Mouse (Mus musculus): ENCODE results near the gene Vamp9. TPM values are rescaled to one million over a fixed set of nuclear protein-coding genes. Genes with fewer than 3 reads are reported as not detected.

The Vamp9 gene
- polyA plus RNA-seq, 1 experiment from 2014 or later = 0.93 TPM

GRCm38 (mm10) chr5:99994680-99995079, 88.6 kb downstream of the Vamp9 start:
- no peak overlapping the region for H3K9ac ChIP-seq
- H3K4me2 ChIP-seq = no peak overlapping the region
- no peak overlapping the region for H3K27ac ChIP-seq
- no peaks in the 10 kb centered on the region for H3K27me3 ChIP-seq
- no peaks in the 10 kb centered on the region; the same call in 1 of the 2 replicates for H3K9me3 ChIP-seq
- WGBS = 90% methylated on average over 3 of the region's 3 CpGs
- H3K36me3 ChIP-seq = no peaks in the 10 kb centered on the region
- no peaks in the 10 kb centered on the region for H3K4me1 ChIP-seq (replicated peaks)
- ATAC-seq (ENCODE audit: low FRiP score) = no peak
- H3K4me3 ChIP-seq = no peak overlapping the region

- no peaks in the 10 kb centered on the region for H3K4me1 ChIP-seq (replicated peaks)
- 78% methylated on average over 7 of the region's 7 CpGs for WGBS
These were observed 94.0 kb downstream of the Vamp9 start for GRCm38 (mm10) chr5:100000048-100000447.

DNA sequence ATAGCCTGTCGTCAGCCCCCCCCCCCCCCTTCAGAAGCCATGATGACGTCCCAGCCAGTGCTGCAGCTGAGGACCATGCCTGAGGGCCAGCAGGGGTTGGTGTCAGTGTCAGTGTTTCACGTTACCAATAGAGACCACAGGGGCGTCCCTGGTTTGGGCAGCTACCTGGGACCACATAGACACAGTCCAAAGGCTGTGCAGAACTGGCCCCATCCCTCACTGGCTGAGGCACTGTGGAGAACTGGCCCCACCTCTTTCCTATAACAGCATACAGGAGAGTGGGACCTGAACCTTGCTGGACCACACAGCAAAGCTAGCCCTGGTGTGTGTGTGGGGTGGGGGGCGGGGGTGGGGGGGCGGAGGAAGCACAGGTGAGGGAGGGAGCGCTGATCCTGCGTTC, 94.4 kb downstream of the Vamp9 start:
- Histone ChIP-seq H3K27ac (no peak overlapping the region), H3K9ac (no peak overlapping the region), H3K36me3 (no peaks in the 10 kb centered on the region), H3K27me3 (no peaks in the 10 kb centered on the region), H3K4me3 (no peak overlapping the region), H3K4me2 (no peak overlapping the region), H3K9me3 (no peaks in the 10 kb centered on the region), H3K4me1 (replicated peaks) (no peaks in the 10 kb centered on the region)
- ATAC-seq (ENCODE audit: low FRiP score) = no peak
- 50% methylated on average over 7 of the region's 8 CpGs for WGBS

More at GRCm38 (mm10) chr5:100000048-100000447, 94.0 kb downstream of the Vamp9 start:
- Histone ChIP-seq H3K9ac (no peak overlapping the region), H3K36me3 (no peaks in the 10 kb centered on the region), H3K4me2 (no peak overlapping the region), H3K27me3 (no peaks in the 10 kb centered on the region), H3K9me3 (no peaks in the 10 kb centered on the region), H3K27ac (no peak overlapping the region), H3K4me3 (no peak overlapping the region)
- no peak for ATAC-seq (ENCODE audit: low FRiP score)

Other genes starting within 250 kb of the Vamp9 start
- 47.2 and 61.1 TPM in 2 replicates for gene Rasgef1b, start 177.2 kb upstream of the Vamp9 start, polyA plus RNA-seq (2015; fragmentation: Nextera tagmentation; extraction: Ambion mirVana)
- 143 and 182 TPM in 2 replicates for gene Hnrnpd, start 72.7 kb downstream of the Vamp9 start, polyA plus RNA-seq (2015; fragmentation: Nextera tagmentation; extraction: Ambion mirVana)
- gene 4930524J08Rik, start 72.8 kb downstream of the Vamp9 start, polyA plus RNA-seq (2015; fragmentation: Nextera tagmentation; extraction: Ambion mirVana) = 3.9 and 4.0 TPM in 2 replicates
- 231 and 237 TPM in 2 replicates for gene Hnrnpdl, start 133.4 kb downstream of the Vamp9 start, polyA plus RNA-seq (2015; fragmentation: Nextera tagmentation; extraction: Ambion mirVana)
- 39.5 and 42.4 TPM in 2 replicates for gene Enoph1, start 133.7 kb downstream of the Vamp9 start, polyA plus RNA-seq (2015; fragmentation: Nextera tagmentation; extraction: Ambion mirVana)